Mouse (Mus musculus): ENCODE results near the gene Nrxn1. TPM values are rescaled to one million over a fixed set of nuclear protein-coding genes. Genes with fewer than 3 reads are reported as not detected.

Nrxn1 gene
- polyA plus RNA-seq (2017; shearing (Covaris generic)) = under 1 TPM in 1 of 2 experiments, not detected in 1; 0.84 TPM

GRCm38 (mm10) chr17:91093042-91093080 lies at the start of gene Nrxn1:
Gene Nrxn1, minus strand, starts transcription at chr17:91093071.

All from activated CD4-positive, CD25-positive, alpha-beta regulatory T cell (primary cell).